Mouse (Mus musculus): ENCODE measurements around the gene Ube2h.

Ube2h gene

DNA sequence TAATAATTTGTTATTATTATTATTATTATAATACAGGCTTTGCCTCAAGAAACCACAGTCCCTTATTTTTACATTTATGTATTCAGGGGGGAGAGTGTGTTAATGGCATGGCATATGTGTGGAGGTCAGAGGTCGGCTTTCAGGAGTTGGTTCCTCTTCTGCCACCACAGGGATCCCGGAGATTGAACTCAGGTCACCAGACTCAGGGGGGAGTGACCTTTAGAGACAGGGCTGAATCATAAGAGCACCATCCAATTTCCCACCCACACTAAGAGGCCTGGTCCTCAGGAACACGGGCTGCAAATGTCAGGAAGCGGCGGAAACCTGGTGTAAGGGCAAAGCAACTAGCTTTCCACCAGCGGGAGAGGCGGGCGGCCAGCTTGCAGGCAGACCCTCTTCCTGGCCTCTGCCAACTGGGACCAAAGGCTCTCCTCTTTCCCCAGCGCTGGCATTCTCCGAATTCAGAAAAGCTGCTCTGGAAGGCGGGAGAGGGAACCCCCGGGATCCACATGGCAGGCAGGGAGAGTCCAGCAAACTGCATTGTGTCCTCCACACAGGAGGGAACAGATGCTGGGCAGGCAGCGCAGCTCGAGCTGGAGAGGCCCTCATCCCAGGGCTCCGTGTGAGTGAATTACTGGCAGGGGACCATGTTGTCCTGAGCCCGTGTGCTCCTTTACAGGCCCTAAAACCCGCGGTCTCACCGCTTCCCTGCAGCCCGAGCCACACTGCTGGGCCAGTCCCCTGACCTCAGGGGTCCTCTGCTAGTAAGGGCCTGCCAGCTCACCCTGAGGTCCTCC is 99.8 kb downstream of the Ube2h start:
- CTCF ChIA-PET: interaction anchor here (0.6 kb wide), 1 partner anchor 146 kb away, joined by 13 read pairs; no protein-coding TSS in a partner anchor

DNA sequence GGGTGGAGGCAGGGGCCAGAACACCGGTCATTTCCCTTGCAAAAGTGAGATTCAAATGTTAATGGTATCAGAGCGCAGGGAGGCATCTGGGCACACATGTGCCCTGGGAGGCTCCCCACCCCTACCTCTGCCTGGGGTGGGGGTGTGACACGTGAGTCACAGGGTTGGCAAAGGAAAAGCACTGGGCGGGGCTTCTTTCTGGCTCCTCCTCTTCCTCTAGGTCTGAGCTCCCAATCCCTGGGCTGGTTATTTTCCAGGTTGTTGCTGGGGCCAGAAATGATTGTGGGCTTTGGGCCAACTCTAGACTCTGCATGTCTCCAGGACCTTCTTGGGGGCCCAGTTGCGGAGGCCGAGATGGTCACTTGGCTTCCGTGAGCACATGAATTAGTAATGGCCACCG is 108.2 kb downstream of the Ube2h start:
- CTCF ChIA-PET: no interaction called here

DNA sequence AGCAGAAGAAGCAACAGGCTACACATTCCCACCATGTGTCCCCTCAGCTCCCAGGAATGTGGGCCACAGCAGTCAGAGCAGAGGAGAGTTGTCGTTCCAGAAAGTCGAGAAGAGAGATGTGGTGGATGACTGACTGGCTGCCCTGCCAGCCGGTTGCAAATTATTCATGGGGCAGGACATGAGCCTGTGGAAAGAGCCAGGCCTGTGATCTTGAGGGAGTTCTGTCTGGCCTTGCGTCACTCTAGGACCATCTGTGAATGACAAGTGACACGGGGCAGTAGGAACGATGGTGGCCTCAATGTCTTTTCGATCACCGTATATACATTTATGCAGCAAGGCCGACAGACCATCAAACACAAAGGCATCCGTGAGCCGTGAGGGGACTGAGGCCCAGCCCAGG is 108.7 kb downstream of the Ube2h start:
- CTCF ChIA-PET: no interaction called here

DNA sequence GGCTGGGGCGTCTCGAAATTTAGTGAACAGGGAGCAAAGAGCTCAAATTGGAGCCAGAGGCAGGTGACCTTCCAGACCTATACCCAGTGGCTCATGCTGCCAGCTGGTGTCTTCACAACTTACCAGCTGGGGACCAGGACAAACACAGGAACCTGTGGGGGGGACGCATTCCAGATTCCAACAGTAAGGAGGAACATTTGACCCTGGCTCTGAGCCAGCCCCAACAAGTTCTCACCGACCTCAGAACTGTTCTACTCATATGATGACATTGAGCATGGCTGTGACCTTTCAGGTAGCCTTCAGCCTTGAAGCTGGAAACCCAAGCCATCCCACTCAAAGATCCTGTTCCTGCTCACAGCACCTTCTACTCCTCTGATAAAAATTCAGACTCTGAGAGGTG is 120.7 kb downstream of the Ube2h start:
- CTCF ChIA-PET: no interaction called here

DNA sequence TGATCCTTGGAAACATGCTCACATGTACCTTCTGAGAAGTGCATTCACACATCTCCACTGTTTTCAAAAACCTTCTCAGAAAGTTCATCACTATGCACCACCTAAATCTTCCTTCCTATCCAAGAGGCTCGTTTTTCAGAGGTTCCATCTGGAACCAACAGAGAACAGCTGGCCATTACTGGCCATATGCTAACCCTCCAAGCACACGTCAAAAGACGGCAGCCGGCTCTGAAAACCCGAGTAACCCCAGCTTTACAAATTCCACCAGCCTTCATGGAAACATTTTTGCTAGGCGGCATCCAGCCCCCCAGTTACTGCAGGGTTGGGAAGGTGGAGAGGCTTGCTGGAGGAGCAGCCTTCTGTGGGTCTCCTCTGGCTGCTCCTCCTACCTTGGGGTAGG is 122.3 kb downstream of the Ube2h start:
- CTCF ChIA-PET: no interaction called here

DNA sequence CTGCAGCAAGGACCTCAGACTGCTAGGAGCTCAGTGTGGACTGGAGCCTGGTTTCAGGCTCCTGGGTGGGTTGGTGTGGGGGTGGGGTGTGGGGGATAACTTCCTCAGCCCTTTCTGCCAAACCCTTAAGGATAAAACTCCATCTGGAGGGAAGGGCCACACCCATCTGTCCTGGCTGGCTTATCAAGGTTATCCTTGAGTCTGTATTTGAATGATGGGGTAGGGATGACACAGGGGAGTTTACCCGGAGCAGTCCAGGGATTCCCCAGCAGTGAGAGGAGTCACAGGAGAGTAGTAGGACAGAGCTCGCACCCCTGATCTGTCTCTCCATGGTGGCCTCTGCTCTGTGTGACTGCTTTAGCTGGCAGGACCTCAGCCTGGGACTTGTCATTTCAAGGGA is 124.0 kb downstream of the Ube2h start:
- CTCF ChIA-PET: interaction anchor here (0.6 kb wide), 1 partner anchor 13 kb away, joined by 5 read pairs; no protein-coding TSS in a partner anchor

DNA sequence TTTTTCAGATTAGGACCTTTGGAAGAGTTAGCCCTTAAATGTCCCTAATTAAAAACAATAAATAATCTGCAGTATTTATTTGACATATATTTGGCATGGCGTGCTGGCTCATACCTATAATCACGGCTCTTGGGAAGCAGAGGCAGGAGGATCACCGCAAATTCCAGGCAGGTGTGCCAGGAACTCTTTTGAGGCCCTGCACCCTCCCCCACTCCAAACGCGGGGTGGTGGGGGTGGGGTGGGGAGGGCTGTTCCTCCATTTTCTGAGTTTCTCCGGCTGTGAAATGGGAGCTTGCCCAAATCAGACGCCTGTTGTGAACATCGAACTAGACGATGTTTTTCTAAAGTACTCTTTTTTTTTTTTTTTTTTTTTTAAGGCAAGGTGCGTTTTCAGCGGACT is 125.3 kb downstream of the Ube2h start:
- CTCF ChIA-PET: no interaction called here

DNA sequence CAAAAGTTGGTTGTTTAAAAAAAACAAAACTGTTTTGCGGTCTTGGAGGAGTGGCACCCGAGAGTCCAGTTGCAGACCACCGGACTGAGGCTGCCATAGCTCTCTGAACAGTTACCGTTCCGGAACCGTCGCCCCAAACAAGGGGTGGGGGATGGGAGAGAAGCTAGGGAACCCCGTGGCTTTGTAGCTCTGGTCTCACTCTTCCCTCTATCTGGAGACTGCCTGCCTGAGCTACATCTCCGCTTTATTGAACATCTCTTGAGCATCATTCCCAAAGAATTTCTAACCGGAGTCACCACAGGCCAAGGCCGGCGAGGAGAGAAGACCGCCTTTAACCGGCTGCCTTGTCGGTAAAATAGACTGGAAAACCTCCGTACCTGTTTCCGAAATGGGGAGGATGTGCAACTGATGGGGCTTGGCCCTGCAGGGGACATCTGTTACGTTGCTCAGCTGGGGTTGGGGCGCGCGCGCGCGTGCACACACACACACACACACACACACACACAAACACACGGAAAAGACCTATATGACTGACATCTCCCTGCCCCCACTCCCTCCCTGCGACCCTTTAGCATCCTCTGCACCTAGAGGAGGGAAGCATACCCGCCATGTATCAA is 126.2 kb downstream of the Ube2h start:
- CTCF ChIA-PET: interaction anchor here (0.6 kb wide), 1 partner anchor 925 kb away, joined by 9 read pairs; no protein-coding TSS in a partner anchor

DNA sequence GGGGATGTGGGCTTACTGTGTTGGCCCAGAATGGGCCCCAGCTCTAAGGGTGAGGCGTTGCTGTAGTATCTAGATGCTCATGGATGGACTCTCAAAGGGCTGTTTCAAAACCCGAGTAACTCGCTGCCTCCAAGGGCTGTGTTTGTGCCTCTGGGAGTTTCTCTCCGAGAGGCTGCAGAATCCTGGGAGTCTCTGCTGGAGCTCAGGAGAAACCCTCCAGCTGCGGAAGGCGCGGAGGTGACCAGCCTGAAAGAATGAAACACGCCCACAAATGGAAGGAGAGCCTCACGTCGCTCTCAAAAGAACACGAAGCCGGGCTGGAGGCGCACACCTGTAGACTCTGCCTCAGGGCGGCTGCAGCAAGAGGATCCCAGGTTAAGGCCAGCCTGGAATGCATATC is 127.0 kb downstream of the Ube2h start:
- CTCF ChIA-PET: interaction anchor here (0.6 kb wide), 1 partner anchor 925 kb away, joined by 9 read pairs; no protein-coding TSS in a partner anchor

DNA sequence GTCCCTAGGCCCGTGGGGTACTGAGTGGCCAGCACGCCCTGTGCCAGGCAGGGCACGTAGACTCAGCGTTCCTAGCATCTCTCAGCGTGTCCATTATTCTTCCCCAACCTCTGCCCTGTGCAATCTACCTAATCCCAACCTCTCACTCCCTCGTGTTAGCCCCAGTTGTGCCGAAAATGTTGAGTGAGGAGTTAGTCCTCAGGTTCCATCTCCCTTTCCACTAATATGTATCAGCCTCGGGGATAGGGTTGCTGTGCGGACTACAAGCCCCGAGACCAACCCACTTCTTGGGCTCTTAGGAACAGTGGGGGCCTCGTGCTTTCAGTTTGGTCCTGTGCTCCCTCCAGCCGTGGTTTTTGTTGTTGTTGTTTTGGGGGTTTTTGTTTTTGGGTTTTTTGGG is 127.8 kb downstream of the Ube2h start:
- CTCF ChIA-PET: no interaction called here

DNA sequence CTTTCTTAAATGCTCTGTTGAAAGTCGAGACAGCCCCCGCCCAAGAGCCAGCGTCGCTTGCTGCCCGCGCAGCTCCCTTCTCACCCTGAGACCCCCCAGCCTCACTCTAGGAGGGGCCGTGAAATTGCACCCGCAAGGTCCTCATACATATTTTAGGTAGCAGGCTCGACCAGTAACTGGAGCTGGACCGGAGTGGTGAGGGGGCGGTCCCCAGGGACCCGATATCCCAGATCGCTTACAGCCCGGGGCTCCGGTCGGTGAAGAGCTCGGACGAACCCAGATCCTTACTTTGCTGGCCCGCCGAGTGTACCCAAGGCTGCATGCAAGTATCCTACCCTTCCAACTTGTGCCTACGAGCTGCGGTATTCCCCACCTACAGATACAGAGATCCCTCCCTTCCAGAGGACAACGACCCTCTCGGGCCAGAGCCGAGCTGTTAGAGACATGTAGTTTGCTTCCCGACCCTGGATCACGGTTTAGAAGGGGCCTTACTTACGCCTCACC is 128.4 kb downstream of the Ube2h start:
- CTCF ChIA-PET: interaction anchor here (0.6 kb wide), 1 partner anchor 46 kb away, joined by 3 read pairs; no protein-coding TSS in a partner anchor

DNA sequence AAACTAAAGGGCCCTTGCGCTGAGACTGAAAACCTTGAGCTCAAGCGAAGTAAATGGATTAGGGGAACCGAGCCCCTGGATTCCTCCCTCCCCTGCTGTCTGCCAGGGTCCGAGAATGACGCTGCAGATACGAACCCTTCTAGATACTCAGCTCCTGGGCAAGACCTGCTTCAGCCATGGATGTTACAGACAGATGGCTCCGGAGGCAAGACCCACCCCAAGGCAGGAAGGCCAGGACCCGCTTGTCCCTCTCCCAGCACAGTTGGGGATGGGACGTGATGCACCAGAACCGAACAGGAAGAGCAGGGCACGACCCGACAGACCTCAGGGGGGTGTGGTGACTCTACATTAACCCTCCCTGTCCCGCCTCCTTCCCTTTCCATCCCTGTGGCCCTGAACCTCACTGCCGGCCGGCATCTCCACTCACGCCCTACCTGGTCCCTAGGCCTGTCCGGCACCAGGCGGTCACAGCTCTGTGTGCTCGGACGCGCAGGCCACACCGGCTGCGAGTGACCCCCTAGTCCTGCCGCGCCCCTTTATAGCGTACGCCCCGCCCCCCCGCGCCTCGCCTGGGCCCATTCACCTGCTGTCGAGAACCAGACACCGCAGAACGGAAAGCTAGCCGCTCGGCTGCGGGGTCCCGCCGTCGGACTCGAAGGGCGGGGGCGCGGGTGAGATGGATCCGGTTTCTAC is 129.0 kb downstream of the Ube2h start:
- CTCF ChIA-PET: interaction anchor here (0.6 kb wide), 2 partner anchors 23 to 45 kb away, joined by 3 to 6 read pairs; no protein-coding TSS in a partner anchor

DNA sequence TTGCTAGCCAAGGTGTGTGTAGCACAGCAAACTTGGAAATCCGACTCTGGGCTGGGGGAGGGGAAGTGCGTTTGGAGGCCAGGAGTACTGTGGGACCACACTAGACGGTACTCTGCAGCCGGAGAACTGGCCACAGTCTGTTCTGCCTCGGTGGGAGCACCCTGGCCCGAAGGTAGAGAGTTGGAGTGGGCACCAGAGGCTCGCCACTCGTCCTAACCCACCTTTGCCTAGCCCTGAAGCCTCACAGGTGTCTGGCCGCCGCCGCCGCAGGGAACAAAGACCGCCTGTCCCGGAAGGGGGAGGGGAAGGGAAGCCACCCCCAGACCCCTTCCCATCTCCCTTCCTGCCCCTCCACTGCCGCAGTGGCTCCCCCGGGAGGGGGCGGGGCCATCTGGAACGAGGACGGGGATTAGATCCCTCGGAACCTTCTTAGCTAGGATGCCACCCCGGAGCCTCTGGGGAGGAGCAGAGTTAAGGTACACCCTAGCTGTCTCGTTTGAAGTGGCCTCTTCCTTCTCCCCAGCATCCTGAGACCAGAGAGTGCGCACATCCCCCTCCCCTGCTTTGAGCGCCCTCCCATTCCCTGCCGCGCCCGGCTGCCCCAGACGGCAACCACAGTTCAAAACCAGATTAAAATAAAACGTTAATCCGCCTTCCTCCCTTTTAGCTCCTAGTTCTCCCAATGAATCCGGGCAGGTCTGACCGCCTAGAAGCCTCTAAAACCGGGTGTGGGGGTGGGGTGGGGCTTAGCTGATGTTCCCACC is 129.7 kb downstream of the Ube2h start:
- CTCF ChIA-PET: interaction anchor here (0.6 kb wide), 1 partner anchor 22 kb away, joined by 6 read pairs; no protein-coding TSS in a partner anchor

DNA sequence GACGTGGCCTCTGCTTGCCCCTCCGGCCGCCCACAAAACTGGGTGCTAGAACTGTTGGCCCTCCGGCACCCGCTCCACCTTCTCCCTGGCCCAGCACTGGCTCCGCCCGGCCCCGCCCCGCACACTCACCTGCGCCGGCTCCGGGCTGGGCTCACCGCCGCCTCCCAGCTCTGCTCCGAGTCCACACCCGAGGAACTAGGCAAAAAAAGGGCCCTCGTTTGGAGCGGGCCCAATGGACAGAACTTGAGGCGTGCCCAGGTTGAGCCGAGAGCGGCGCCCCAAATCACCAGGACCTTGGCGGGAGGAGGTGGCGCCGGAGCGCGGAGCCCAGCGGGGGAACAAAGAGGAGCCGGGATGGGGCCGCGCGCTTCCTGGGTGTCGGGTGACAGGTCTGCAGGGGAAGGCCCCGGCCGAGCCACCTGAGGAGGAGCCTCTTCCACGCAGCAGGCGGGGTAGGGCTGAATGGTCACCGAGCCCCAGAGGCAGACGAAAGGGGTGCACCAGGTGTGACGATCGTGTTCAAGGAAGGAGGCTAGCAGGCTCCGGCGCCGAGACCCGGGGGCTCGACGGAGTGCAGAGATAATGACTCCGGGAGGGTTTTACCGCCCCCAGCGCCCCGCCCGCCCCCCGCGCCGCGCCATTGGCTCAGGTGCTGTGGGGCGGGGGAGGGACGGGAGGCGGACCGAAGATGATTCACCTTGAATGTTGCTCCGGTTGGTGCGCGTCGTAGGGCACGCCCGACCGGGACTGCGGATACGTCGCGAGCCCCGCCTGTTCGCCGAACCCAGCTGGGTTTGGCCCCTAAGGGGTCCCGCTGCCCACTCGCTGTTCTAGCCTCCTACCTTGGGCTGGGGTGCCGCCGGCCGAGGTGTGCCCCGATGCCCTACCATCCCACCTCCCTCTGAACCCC is 130.5 kb downstream of the Ube2h start:
- CTCF ChIA-PET: interaction anchor here (0.5 kb wide), 1 partner anchor 87 kb away, joined by 4 read pairs; no protein-coding TSS in a partner anchor

DNA sequence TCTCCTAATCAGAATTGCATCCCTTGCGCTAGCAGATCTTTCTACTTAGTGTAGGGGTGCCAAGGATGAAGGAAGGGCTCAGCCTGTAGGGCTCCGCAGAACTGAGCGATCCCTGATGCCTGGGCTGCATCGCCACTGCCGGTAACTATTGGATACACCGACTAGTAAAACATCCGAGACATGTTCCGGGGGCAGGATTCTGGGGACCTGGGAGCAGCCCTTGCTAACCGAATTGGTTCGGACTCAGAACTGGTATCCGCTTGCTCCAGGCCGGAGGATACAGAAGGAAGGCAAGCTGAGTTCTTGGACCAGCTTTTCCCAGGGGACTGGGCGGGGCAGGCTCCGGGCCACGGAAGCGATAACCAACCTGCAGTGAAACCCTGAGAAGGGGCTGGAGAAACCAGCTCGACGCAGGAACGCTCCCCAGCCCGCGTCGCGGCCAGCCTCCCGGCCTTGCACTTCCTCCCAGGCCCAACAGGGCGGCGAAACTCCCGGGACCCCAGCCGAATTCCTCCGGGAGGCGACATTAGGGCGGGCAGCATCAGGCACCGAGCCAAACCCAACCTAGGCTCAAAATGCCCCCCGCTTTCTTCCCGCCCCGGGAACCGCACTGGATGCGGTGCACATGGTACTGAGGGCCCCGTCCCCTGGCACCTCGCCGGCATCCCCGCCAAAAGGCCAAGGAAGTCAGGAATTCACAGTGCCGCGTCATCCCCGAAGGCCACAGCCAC is 131.4 kb downstream of the Ube2h start:
- CTCF ChIA-PET: no interaction called here

DNA sequence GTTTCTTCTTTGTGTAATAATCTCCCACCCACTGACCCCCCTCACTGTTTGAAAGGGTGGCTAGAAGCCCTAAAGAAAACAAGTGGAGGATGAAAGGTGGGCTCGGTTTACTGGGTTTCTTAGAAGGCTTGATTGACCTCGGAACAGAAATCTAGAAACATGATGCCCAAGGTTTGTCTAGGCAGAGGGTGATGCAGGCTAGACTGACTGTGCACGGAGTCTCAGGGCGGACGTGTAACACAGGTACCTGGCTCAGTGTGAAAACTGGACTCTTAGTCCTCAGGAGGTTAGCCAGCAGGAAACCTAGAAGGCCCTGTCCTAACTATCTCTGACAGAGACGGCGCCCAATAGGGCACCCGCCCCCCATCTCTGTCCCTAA is 131.9 kb downstream of the Ube2h start:
- CTCF ChIA-PET: interaction anchor here (0.6 kb wide), 1 partner anchor 826 kb away, joined by 6 read pairs; no protein-coding TSS in a partner anchor

DNA sequence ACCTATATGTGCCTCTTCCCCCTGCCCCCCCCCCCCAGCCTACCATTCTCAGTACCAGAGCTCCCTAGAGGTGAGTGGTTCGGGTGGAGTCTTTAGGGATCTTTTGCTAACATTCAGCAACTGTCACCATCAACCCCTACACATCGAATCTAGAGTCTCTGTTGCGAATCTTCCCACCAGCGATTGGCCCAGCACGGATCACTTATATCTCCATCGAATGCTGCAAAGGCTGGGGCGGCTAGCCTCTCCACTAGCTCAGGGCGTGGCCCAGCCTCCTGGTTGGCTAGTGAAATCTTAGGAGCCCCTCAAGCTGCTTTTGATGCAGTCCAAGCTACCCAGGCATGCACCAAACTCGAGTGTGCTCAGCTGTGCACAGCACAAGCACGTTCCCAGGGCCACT is 132.4 kb downstream of the Ube2h start:
- CTCF ChIA-PET: interaction anchor here (0.6 kb wide), 1 partner anchor 825 kb away, joined by 6 read pairs; no protein-coding TSS in a partner anchor

DNA sequence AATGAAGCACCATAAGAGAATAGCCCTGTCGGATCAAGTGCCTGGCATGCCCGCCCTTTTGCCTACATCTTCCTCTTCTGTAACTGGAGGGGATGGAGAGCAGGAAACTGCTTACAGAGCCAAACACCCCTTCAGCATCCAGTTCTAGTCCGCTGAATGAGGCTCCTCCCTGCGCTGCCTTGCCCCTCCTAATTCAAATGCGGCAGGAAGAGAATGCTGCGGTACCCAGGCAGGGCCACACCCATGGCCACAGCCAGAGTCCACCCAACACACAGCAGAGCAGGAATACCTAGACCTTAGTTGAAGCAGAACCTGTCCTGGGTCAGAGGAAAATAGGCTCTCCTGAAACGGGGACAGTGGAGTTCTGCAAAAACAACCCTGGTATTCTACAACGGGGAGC is 133.1 kb downstream of the Ube2h start:
- CTCF ChIA-PET: interaction anchor here (0.6 kb wide), 1 partner anchor 28 kb away, joined by 3 read pairs; no protein-coding TSS in a partner anchor

DNA sequence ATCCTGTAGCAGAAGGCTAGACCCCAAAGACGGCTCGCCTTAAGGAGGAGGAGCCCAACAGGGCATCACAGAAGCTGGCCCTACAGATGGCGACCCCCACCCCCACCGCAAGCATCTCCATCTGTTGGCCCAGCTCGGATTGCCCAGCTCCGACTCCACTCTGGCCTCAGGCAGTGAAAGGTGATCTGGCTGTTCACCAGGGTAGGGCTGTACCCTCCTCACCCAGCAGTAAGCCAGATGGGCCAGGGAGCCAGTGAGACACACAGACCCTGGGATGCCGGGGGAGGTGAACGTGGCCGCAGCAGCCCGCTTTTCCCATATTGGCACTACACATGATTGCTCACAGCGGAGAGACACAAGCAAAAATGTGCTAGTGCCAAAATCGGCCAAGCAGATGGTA is 135.2 kb downstream of the Ube2h start:
- CTCF ChIA-PET: no interaction called here

DNA sequence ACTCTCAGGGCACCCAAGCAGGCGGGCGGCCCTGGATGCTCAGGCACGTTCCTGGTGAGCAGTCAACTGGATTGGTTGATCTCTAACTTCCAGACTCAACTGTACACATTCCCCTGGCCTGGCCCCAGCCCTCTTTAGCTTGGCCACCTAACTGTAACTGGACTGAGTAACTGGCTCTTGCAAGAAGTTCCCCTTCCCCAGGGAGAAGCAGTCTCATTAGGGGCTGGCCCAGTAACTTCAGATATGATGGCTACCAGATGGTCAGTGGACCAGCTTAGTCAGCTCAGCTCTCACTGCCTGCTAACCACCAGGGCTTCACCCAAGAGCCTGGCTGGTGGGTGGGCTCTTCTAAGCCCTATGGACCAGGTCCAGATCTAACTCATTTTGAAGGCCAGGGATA is 136.1 kb downstream of the Ube2h start:
- CTCF ChIA-PET: no interaction called here
